9 mouse cellular contexts compared by ENCODE assay signal in the genomic region with DNA sequence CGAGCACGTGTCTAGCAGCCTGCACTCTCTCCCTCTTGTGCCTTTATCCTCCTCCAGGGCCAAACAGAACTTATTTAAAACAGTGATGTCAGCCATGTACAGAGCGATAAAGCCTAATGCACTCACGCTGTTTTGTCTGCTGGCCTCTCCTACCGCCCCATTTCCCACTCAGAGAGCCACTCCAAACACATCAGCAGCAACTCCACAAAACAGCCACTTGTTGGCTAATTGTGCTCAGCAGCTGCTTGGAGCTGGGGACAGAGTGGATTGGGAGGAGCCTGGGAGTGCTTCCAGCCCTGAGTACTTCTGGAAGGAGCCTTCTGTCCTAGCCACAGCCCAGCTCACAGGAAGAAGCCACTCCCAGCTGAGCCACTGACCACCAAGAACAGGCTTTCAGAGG. TPM values are rescaled to one million over a fixed set of nuclear protein-coding genes. Genes with fewer than 3 reads are reported as not detected.
DNase-seq lines count a peak whose midpoint lies in the region; ATAC-seq and TF ChIP-seq lines count a peak whose summit lies in the region.
"Had no signal": no experiment of that assay in that cellular context is flagged by ENCODE, and none has a peak within 500 bp of the region (broad histone marks: within the 10 kb centered on the region; RNA-seq: fewer than 3 reads in every experiment).

No protein-coding gene starts in this region.

- no peaks in the 10 kb centered on the region for H3K36me3 ChIP-seq in embryonic facial prominence, embryonic 11.5 days (replicated peaks; ENCODE audit: control insufficient read depth, insufficient read depth, low read depth, low read length)
- no peaks in the 10 kb centered on the region for H3K36me3 ChIP-seq in heart, embryonic 15.5 days
- no peaks in the 10 kb centered on the region for H3K36me3 ChIP-seq in myocyte (ENCODE audit: control insufficient read depth, insufficient read depth)
- no peaks in the 10 kb centered on the region for H3K36me3 ChIP-seq in kidney, embryonic 16.5 days (ENCODE audit: insufficient read depth, low read length)

- ATAC-seq in embryonic facial prominence, embryonic 11.5 days (replicated peaks; ENCODE audit: insufficient number of reproducible peaks, low FRiP score, low TSS enrichment, low read depth): 0 out of 2 replicates have a peak, but pooled peaks have one; percentile 48
- peak; percentile 85 for ATAC-seq in heart, embryonic 15.5 days (replicated peaks; ENCODE audit: insufficient number of reproducible peaks, insufficient read depth, low FRiP score, low read depth)
- ATAC-seq in kidney, embryonic 16.5 days (ENCODE audit: low FRiP score, low TSS enrichment): no peak

- DNase-seq in embryo, embryonic 10.5 days (ENCODE audit: low spot score): peak; percentile 30
- no peak for DNase-seq in embryo, embryonic 9.5 days (ENCODE audit: extremely low spot score)
- DNase-seq in embryonic facial prominence, embryonic 11.5 days (ENCODE audit: low spot score): peak; percentile 32
- DNase-seq in natural killer cell, adult 2 months (ENCODE audit: low spot score in 2 of 2): no peak
- no peak for DNase-seq in right cerebral cortex, postnatal 14 days
- DNase-seq: thymus, adult 2 months had no signal

- no peaks in the 10 kb centered on the region for H3K79me2 ChIP-seq in myocyte (ENCODE audit: control insufficient read depth, insufficient read depth)

- H3K27me3 ChIP-seq in embryonic facial prominence, embryonic 11.5 days (ENCODE audit: control insufficient read depth, insufficient read depth, low read length): no peaks in the 10 kb centered on the region
- peaks cover 16% of the 10 kb centered on the region for H3K27me3 ChIP-seq in heart, embryonic 15.5 days
- peaks cover 7% of the 10 kb centered on the region for H3K27me3 ChIP-seq in myocyte (ENCODE audit: control insufficient read depth, insufficient read depth, insufficient read length)
- H3K27me3 ChIP-seq in kidney, embryonic 16.5 days (ENCODE audit: insufficient read depth, low read length): no peaks in the 10 kb centered on the region

- H3K4me3 ChIP-seq in embryonic facial prominence, embryonic 11.5 days (ENCODE audit: low read depth, low read length): no peak overlapping the region
- no peak overlapping the region for H3K4me3 ChIP-seq in heart, embryonic 15.5 days
- no peak overlapping the region for H3K4me3 ChIP-seq in myocyte
- H3K4me3 ChIP-seq in kidney, embryonic 16.5 days (ENCODE audit: low read length): no peak overlapping the region

- H3K4me2 ChIP-seq in embryonic facial prominence, embryonic 11.5 days (ENCODE audit: low read depth, low read length): no peak overlapping the region
- no peak overlapping the region for H3K4me2 ChIP-seq in heart, embryonic 15.5 days
- H3K4me2 ChIP-seq in myocyte (ENCODE audit: low read depth): peak overlapping the region; percentile 13
- no peak overlapping the region for H3K4me2 ChIP-seq in kidney, embryonic 16.5 days (replicated peaks; ENCODE audit: low read depth, low read length)

- H3K9me3 ChIP-seq in embryonic facial prominence, embryonic 11.5 days (replicated peaks; ENCODE audit: control insufficient read depth, low read length): no peaks in the 10 kb centered on the region
- H3K9me3 ChIP-seq in heart, embryonic 15.5 days (replicated peaks): no peaks in the 10 kb centered on the region
- no peaks in the 10 kb centered on the region for H3K9me3 ChIP-seq in kidney, embryonic 16.5 days (ENCODE audit: low read length)

- no peak overlapping the region for H3K27ac ChIP-seq in embryonic facial prominence, embryonic 11.5 days (replicated peaks; ENCODE audit: low read depth, low read length)
- peak overlapping the region; percentile 68 for H3K27ac ChIP-seq in heart, embryonic 15.5 days
- H3K27ac ChIP-seq in kidney, embryonic 16.5 days (ENCODE audit: low read length): no peak overlapping the region

- H3K4me1 ChIP-seq in embryonic facial prominence, embryonic 11.5 days (ENCODE audit: control insufficient read depth, insufficient read depth, low read length): no peaks in the 10 kb centered on the region
- H3K4me1 ChIP-seq in heart, embryonic 15.5 days (replicated peaks): peaks cover 21% of the 10 kb centered on the region
- H3K4me1 ChIP-seq in kidney, embryonic 16.5 days (ENCODE audit: insufficient read depth, low read length): no peaks in the 10 kb centered on the region

- no peak overlapping the region for H3K9ac ChIP-seq in embryonic facial prominence, embryonic 11.5 days (replicated peaks; ENCODE audit: low read length)
- H3K9ac ChIP-seq in heart, embryonic 15.5 days: no peak overlapping the region
- no peak overlapping the region for H3K9ac ChIP-seq in kidney, embryonic 16.5 days (replicated peaks; ENCODE audit: low read length)

- WGBS in embryonic facial prominence, embryonic 11.5 days: 69% methylated on average over 5 of the region's 5 CpGs
- 32% methylated on average over 5 of the region's 5 CpGs for WGBS in heart, embryonic 15.5 days
- WGBS in kidney, embryonic 16.5 days: 63% methylated on average over 5 of the region's 5 CpGs

- H3ac ChIP-seq in myocyte (ENCODE audit: control insufficient read depth, insufficient read length): no peak overlapping the region

- TF ChIP-seq POLR2A in myocyte (IDR thresholded peaks at IDR 0.05; ENCODE audit: insufficient read length, low read depth): no peak

TF ChIP-seq in myocyte, 11 proteins besides CTCF, POLR2A, EP300 and RAD21:
- no peak for TF ChIP-seq MAX (IDR thresholded peaks at IDR 0.05; ENCODE audit: low read depth)
- TF ChIP-seq MYOG (IDR thresholded peaks at IDR 0.05; ENCODE audit: control insufficient read depth in 1 of 3, insufficient read depth in 1 of 3, insufficient read length in 2 of 3, low read depth in 2 of 3): peak; percentile 6 to 60 (median 36)
- TF ChIP-seq MYOD1 (IDR thresholded peaks at IDR 0.05; ENCODE audit: control insufficient read depth in 1 of 3, insufficient read length in 2 of 3, low read depth in 2 of 3): peak in 1 of 3 experiments; percentile 54
- no peak for TF ChIP-seq POLR2AphosphoS2 (IDR thresholded peaks at IDR 0.05; ENCODE audit: insufficient read length, low read depth)

RNA-seq across cellular contexts. Expression of gene Fubp3, which starts 35.4 kb away (rescaled TPM):
- polyA plus RNA-seq in embryonic facial prominence, embryonic 11.5 days (2014; fragmentation: Nextera tagmentation; extraction: Ambion mirVana): 89.2 and 107 TPM in 2 replicates
- 43.1 and 44.5 TPM in 2 replicates for polyA plus RNA-seq in heart, embryonic 15.5 days (2015; fragmentation: Nextera tagmentation; extraction: Ambion mirVana)
- 20.4 TPM for polyA plus RNA-seq in myocyte (2012; fragmentation: generic; extraction: Trizol)
- polyA plus RNA-seq in kidney, embryonic 16.5 days (2015; fragmentation: Nextera tagmentation; extraction: Ambion mirVana): 80.9 and 84.9 TPM in 2 replicates

Comparison
In these comparisons a context has a peak if more than half of its experiments do, and no peak if none do; other contexts are left out.
1. DNase-seq: peak in embryo, embryonic 10.5 days (single experiment) and embryonic facial prominence, embryonic 11.5 days (single experiment); none in embryo, embryonic 9.5 days (single experiment), natural killer cell, adult 2 months (0 of 2) and right cerebral cortex, postnatal 14 days (single experiment).